Mouse (Mus musculus): Measurements from ENCODE around the gene Dus3l. TPM values are rescaled to one million over a fixed set of nuclear protein-coding genes. Genes with fewer than 3 reads are reported as not detected.

The Dus3l gene
- 60.0 TPM for total RNA-seq (2023)

GRCm38 (mm10) chr17:56764474-56765354 is at the start of gene Dus3l:
Gene Dus3l, plus strand, starts transcription at chr17:56764757.

GRCm38 (mm10) chr17:56717363-56718058 is 47.0 kb upstream of the Dus3l start, which contains the start of the genes Ndufa11 and Vmac:
Gene Ndufa11, plus strand, starts transcription at chr17:56717767.
Gene Vmac, minus strand, starts transcription at chr17:56718022.

GRCm38 (mm10) chr17:56757416-56758123 is 7.0 kb upstream of the Dus3l start, which contains the start of gene Nrtn:
Gene Nrtn, minus strand, starts transcription at chr17:56757530.

GRCm38 (mm10) chr17:56769950-56770349 is 5.4 kb downstream of the Dus3l start, which contains the start of gene Prr22:
Gene Prr22, plus strand, starts transcription at chr17:56770250.

Other genes starting within 250 kb of the Dus3l start
- 7.9 TPM for gene Gm20219, start 210.4 kb upstream of the Dus3l start, total RNA-seq (2023)
- gene Safb2, start 180.2 kb upstream of the Dus3l start, total RNA-seq (2023): 438 TPM
- 249 TPM for gene Safb, start 179.9 kb upstream of the Dus3l start, total RNA-seq (2023)
- gene 2410015M20Rik, start 155.0 kb upstream of the Dus3l start, total RNA-seq (2023): 78.9 TPM
- gene Rpl36, start 151.3 kb upstream of the Dus3l start, total RNA-seq (2023): 2,069 TPM
- gene Lonp1, start 137.9 kb upstream of the Dus3l start, total RNA-seq (2023): 47.3 TPM
- gene Catsperd, start 136.6 kb upstream of the Dus3l start, total RNA-seq (2023): not detected
- gene Ranbp3, start 91.5 kb upstream of the Dus3l start, total RNA-seq (2023): 111 TPM
- gene Ndufa11, start 47.0 kb upstream of the Dus3l start, total RNA-seq (2023): 51.5 TPM
- 9.6 TPM for gene Vmac, start 46.7 kb upstream of the Dus3l start, total RNA-seq (2023)
- not detected for gene Nrtn, start 7.2 kb upstream of the Dus3l start, total RNA-seq (2023)
- gene Prr22, start 5.5 kb downstream of the Dus3l start, total RNA-seq (2023): 2.1 TPM
- 21.6 TPM for gene Rfx2, start 66.3 kb downstream of the Dus3l start, total RNA-seq (2023)
- not detected for gene Acsbg2, start 109.7 kb downstream of the Dus3l start, total RNA-seq (2023)
- 2.1 TPM for gene 1700061G19Rik, start 110.7 kb downstream of the Dus3l start, total RNA-seq (2023)
- gene Mllt1, start 170.7 kb downstream of the Dus3l start, total RNA-seq (2023): 49.0 TPM
- not detected for gene Acer1, start 217.4 kb downstream of the Dus3l start, total RNA-seq (2023)
- 27.6 TPM for gene Clpp, start 225.5 kb downstream of the Dus3l start, total RNA-seq (2023)
- 12.2 TPM for gene Alkbh7, start 232.6 kb downstream of the Dus3l start, total RNA-seq (2023)
- gene Pspn, start 235.3 kb downstream of the Dus3l start, total RNA-seq (2023): not detected
- gene Gtf2f1, start 246.5 kb downstream of the Dus3l start, total RNA-seq (2023): 70.0 TPM
- gene Gm17949, start 246.7 kb downstream of the Dus3l start, total RNA-seq (2023): not detected